Mouse (Mus musculus) MN1 (cell line): Measurements from ENCODE around the gene Rpl37.
A peak's percentile ranks its signal among the peaks of the same experiment; 100 is the strongest.

ENCODE experiments used
- DNase-seq: peaks from one replicate; pipeline ENCODE4 v3.0.0-alpha.2; 2016; ENCODE audit warnings: low spot score

The Rpl37 gene

DNA sequence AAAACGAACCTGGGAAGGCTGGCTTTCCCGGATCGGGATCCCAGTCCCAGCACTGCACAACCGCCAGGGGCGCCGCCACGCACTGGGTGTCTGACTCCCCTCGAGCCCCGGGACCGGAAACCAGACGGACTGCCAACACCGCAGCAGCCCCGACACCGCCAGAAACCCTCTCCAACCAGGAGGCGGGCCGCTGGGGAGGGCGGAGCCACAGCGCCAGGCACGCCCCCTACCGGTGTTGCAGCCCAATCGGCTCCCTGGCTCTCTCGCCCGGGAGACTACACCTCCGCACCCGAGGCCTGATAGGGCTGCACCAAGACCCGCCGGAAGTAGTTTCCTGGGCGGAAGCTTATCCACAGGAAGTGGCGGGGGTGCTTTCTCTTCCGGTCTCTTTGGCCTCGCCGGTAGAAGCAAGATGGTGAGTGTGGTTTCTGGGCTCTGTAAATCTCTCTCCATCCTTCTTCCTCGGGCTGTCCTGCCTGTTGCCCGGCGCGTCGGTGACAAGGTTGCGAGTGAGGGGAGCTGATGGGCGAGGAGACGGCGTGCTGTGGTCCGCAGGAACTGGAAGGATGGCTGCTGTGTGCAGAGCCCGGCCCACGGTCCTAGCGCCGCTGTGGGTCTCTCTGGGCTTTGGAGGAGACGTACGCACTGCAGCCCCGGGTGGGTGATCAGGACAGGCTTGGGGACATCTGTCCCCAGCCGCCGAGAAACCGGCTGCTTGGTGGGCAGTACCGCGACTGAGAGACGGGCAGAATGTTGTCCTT is at the start of gene Rpl37:
Gene Rpl37 (plus strand): TSS at position 376 of the 761 bp plus-strand sequence.
- peak; percentile 100 for DNase-seq

DNA sequence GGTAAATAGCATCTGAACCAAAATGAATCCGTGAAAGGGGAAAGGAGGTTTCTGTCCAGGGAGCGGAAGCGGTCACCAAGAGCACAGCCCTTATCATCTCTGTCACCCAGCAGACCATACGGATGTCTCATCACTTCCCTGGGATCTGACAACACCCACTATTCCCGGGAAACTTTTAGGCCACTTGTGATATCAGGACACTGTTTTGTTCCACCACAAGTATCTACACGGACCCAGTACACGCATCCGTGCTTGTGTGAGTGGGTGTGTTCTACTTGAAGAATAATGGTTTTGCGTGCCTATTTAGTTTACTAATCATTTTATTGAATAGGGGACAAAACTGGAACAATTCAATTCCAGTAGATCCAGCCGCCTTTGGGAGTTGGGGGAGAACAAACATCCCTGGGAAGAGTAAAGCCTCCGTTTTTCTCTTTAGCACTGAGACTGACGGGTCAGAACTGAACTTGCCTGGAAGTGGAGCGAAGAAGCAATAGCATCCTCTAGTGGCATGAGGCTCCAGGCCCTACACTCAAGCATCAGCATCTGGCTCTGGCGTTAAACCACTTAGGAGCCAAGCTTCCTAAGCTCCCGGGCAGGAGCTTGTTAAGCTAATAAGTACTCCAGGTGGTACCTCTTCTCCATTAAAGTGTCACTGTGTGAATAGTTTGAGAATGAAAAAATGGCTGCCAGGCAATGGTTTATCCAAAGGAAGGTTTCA is 47.5 kb upstream of the Rpl37 start:
- DNase-seq: peak; percentile 23

DNA sequence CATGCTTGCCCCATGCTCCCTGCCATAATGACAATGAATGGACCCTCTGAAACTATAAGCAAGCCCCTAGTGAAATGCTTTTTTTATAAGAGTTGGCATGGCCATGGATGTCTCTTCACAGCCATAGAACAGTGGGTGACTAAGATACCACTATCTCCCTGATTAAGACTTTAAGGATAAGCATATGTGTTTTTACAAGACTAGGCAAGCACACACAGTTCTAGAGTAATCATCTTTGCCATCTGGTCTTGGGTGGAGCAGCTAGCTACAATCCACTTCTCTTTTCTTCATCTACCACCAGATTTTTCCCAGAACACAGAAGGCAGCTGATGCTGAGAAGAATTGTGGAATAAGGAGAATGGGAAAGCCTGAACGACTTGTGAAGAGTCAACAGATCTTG is 35.2 kb upstream of the Rpl37 start:
- DNase-seq: no peak

DNA sequence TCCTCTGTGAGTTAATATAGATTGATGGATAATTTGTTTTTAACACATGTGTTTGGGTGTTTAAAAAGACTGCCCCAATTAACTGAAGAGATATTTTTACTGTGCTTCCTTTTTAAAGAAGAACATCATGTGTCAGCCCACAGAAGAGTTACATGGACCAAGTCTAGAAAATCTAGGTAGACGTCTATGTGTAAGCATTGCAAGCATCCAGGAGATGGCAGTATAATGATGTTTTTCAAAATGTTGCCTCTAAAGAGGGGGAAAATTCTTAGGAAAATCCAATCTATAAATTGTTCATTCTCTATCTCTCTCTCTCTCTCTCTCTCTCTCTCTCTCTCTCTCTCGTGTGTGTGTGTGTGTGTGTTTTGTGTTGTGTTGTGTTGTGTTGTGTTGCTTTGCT is 30.3 kb upstream of the Rpl37 start:
- peak; percentile 69 for DNase-seq

DNA sequence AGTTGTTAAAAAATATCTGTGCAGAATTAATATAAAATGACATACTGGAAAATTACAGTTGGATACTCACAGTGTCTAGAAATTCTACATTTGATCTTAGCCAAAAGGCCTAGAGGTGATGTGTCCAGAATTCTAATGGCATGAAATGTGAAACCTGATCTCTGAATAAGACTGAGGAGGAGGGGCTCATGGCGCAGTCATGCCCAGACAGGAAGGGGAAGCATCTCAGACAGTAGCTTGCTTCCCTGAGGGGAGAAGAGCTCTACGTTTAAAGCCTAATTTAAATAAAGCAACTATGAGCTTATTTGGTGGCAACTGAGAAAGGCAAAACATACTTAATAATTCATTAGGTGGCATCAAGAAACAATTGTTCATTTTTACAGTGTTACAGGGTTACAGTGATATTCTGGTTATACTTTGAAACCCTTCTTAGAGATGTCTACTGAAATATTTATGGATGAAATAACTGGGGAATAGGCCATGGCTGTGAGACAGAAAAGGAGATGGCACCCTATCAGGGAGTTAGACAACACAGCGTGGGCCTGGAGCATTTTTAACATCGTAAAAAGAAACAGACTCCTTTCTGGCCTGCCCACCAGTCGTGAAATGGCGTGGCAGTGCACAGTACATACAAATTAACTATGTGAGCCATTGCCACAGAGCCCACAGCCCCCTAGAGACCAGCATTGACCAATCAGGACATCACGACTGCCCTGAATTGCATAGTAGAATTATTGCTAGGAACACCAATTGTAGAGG is 27.4 kb upstream of the Rpl37 start:
- no peak for DNase-seq

DNA sequence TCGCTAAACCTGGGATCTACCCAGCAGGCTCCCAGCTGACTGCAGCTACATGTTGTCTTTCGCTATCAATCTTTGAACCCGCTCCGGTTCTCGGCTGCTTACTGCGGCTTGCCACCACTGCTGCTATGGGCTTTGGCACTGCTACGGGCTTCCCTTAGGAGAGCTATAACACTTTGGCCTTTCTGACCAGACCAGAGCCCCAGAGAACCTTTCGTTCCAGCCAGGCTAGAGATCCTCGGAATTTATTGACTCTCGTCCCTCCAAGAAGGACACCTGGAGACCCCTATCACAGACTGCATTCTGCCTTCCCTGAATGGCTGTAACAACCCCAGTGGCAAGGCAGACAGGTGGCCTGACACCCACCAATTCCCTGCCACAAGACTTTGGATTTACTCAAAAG is 26.3 kb upstream of the Rpl37 start:
- no peak for DNase-seq

DNA sequence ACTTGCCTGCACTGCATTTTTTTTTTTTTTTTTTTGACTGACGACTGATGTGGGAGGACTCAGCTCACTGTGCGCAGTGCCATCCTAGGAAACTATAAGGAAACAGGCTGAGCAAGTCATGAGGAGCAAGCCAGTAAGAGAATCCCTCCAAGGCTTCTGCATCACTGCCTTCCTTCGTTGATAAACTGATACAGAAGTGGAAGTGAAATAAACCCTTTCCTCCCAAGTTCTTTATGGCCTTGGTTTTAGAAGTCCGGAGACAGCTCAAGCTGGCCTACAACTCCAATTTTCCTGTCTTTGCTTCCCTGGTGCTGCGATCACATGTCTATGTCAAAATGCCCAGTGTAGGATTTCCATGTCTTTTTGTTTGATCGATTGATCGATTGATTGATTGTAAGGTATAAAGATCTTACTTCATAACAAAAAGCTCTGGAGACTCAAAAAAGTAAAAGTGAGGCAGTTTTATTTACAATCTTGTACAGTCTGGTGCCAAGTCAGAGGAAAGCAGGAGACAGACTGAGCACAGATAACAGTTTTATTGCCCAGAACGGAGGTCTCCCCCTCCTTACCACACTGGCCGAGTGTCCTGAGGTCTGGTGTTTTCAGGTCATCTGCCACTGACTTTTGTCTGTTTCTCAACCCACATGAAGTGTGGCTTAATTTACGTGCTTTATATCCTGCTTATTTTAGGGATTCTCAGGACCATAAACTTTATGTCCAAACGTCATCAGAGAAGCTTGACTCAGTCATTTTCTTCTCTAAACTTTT is 20.7 kb upstream of the Rpl37 start:
- DNase-seq: no peak

DNA sequence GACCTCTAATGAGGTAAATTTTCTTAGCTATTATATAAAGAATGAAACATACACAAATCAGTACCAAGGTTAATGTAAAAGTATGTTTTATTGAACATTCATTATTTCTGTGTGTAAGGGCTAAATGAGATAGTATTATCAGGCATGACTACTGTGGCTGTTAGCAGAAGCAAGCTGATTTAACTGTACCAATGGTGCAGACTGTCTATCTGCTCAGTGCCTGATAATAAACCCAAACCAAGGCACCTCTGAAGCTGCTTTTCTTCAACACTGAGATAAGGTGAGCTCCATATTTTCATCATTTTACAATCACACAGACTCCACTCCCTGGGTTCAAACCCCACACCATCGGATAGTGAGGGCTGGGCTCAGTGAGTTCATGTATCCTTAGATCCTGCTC is 19.1 kb upstream of the Rpl37 start:
- no peak for DNase-seq

DNA sequence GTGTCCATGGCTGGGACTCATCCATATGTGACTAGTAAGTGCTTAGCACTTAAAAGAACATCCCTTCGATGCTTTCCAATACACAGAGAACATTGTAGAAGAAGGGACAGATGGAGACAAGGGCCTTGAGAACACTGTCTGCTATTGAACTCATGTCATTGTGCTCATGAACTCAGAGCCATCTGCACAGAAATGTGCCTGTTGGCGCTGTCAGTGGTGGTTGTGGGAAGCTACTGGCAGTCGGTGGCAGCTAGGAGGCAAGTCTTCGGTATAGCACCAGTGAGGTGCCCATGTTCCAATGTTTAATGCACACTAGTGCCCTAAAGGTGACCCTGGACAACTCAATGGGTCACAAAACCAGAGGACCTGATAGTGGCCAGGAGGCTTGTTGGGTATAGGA is 14.1 kb upstream of the Rpl37 start:
- DNase-seq: no peak

DNA sequence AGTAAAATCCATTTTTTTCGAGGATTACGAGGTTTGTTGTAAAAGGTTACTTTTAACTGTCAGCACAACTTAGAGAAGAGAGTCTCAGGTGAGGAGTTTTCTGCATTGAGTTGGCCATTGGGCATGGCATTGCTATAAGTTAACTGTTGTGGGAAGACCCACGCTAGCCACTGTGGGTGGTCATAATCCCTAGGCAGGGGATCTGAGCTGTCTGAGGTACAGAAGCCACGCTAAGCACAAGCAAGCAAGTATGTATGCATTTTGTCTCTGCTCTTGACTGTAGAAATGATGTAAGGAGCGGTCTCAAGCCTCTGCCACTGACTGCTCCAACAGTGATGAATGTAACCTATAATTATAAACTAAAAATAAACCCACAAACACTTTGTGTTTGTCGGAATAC is 10.6 kb upstream of the Rpl37 start:
- no peak for DNase-seq

DNA sequence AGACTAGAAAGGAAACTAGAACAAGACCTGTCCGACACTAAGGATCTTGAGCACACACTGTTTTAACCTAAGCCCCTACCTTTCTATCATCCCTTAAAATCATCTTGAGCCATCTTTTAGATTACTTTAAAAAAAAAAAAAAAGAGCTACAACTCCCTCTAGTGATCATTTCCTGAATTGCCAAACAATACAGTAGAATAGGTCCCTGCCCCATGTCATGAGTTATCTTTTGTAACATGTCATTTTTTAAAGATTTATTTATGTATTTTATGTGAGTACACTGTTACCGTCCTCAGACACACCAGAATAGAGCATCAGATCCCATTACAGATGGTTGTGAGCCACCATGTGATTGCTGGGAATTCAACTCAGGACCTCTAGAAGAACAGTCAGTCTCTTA is 10.2 kb upstream of the Rpl37 start:
- DNase-seq: peak; percentile 67

DNA sequence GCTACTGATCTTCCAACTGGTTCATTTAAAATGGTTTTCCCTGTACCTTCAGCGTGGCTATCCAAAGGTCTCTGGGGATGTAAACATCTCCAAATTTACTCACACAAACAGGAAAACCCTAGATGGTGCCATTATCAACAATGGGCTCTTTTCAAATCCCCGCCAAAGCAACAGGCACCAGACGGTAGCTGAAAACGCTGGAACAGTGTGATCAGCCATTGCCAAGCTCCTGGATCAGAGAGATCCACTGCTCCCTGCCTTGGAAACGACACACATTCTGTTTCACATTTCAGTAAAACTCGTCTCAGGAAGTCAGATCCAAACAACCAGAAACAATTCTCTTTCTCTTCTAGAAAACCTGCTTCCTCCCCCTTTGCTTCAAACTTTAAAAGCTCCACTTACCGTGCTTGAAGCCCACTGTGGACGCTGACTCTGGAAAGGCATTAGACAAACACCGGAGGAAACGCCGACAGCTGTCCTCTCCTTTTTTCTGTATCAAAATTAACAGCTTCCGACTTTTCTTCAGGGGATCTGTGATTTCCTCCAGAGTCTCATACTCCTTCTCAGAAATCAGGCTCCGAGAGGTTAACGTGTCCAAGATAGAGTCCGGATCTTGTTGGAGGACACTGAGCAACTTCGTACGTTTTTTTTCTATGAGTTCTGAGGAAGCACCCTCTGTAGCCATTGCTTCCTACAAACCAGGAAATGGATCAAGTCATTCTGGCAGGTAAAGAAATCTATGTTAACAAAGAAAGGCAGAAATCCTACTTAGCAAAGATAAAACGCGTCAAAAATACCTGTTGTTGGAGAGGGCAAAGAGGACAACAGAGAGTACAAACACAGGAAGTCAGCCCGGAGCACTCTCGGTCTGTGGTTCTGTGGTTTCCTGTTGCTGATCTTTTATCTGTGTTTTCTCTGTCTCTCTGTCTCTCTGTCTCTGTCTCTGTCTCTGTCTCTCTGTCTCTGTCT is 8.5 kb upstream of the Rpl37 start, which contains the start of gene Card6:
Gene Card6 (minus strand): TSS at position 854 of the 969 bp plus-strand sequence.
- no peak for DNase-seq

DNA sequence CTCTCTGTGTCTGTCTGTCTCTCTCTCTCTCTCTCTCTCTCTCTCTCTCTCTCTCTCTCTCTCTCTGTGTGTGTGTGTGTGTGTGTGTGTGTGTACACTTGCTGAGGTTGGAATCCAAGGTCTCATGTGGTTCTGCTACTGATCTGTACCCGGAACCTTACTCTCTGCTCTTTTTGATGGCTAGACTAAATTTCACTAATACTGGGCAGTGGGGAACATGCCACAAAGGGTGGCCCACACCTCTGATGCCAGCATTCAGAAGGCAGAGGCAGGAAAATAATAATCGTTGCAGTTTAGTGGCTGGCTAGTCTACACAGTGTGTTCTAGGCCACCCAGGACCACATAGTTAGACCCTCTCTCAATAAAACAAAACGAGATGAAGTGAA is 7.8 kb upstream of the Rpl37 start:
- no peak for DNase-seq

DNA sequence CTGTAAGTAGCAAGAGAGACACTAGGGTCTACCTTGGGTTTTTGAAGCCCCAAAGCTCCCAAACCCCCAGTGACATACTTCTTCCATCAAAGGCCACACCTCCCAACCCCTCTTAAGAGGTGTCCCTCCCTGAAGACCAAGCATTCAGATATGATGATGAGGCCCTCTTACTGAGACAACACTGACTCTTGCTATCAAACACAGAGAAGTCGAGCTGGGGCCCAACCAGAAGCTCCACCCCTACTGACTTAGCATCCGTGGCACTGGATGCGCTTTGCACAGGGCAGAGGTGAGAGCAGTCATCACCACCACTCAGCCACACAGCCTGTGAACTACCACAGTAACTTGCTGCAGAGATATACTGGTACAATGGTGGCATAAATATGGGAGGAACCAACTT is 3.8 kb upstream of the Rpl37 start:
- DNase-seq: no peak

DNA sequence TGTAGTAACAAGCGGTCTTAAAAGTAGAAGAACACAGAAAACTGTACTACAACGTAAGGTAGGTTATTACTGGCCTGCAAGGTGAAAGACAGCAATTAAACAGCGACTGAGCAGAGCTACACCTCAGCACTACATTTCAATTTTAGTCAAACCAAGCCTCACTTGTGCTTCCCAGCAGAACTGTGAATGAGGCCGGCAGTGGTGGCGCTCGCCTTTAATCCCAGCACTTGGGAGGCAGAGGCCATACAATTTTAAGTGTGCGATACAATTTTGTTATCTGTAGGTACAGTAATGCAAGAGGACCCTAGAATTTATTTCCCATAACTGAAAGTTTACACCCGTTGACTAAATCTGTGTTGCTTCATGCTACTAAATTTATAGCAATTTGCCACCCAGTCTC is 1.3 kb upstream of the Rpl37 start:
- peak; percentile 49 for DNase-seq

DNA sequence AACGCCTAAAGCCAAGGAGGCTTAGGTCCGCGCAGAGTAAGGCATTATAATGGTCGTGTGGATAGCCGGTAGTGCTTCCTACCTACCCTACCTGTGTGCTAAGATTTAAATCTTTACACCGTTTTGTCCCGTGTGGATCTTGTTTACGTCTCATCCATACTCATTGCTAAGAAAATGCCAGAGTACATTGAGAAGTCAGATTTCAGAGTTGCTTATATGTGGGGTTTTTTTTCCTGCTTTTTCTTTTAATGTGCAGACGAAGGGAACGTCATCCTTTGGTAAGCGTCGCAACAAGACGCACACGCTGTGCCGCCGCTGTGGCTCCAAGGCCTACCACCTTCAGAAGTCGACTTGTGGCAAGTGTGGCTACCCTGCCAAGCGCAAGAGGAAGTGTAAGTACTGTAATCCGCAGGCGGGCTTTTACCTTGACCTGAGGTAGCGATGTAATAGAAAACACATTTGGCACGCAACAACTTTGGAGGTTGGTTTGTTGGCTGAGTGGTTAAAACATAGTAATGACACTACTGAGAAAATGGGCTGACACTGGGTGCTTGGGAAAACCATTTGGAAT is 671 bp downstream of the Rpl37 start:
- DNase-seq: no peak

DNA sequence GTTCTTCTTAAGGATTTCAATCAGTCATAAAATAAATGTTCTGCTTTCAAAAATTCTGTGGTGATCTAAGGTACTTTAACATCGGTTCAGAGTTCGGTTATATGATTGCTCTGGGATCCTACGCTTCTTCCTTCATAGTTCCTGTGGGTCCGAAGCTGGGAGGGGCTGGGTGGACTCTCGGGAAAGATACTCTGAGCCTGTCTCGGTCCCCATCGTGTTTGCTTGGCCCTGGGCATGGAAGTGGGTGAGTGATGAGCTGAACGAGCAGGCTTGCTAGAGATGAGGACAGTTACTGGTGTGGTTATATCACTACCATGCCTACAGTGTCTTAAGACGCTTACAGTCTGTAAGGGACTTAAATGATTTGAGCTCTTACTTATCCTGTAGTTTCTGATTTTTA is 2.2 kb downstream of the Rpl37 start:
- DNase-seq: no peak

DNA sequence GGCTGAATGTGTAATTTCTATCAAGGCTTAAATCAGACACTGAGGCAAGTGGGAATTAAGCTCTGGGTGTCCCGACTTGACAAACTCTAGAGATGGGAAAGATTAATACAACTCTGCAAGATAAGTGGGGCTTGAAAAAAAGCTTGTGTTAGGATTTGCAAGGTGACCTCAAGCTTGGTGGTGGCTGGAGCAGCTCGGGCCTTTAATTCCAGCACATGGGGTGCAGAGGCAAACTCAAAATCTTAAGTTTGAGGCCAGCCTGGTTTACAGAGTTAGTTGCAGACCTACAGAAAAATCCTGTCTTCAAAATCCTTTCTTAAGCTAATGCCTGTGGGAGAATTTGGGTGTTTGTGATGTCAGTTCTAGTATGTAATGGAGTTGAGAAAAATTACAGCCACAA is 2.7 kb downstream of the Rpl37 start:
- DNase-seq: no peak

DNA sequence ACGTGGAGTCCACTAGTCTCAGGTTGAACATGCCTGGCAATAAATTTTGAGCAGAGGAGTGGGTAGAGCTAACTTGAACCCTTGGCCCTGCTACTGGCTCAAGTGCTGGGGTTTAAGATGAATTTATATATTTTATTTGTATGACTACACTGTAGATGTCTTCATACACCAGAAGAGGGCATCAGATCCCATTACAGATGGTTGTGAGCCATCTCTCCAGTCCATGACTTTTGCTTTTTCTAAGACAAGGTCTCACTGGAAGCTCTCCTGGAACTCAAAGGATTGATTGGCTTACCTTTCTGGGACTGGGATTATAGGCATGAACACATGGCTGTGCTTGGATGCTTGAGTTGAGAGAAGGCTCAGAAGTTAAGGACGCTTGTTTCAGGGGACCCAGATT is 3.3 kb downstream of the Rpl37 start:
- DNase-seq: peak; percentile 34

DNA sequence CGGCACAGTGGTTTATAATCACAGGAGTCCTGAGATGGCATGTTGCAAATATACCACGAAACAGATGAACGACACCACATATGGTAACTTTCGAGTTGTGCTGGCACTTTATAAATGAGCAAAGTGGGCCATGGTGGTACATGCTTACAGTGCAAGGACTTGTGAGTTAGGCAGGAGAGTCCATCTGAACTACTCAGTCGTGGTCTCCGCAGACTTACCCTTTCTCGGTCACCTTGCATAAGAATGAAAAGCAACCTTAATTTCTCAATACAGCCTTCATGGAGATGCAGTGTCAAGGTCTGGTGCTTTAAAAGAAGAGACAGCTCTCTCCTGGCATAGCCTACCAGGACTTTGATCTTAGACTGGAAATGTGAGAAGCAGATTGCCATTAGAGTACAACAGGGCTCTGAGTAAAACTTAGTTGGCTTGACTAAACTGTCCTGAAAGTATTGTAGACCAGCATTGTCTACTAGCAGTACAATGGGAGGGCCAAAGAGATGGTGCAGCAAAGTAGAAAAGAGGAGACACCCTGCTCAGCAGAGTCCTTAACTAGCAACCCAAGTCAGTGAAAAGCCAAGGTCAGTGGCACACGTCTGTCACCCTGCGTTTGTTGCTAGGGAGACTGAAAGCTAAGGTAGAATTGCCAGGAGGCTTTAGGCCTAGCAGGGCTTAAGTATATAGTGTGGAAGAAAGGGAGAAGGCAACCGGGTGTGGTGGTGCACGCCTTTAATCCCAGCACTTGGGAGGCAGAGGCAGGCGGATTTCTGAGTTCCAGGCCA is 5.3 kb downstream of the Rpl37 start:
- no peak for DNase-seq
